Comparison of ENCODE assay signal across 32 mouse cellular contexts in the genomic region with DNA sequence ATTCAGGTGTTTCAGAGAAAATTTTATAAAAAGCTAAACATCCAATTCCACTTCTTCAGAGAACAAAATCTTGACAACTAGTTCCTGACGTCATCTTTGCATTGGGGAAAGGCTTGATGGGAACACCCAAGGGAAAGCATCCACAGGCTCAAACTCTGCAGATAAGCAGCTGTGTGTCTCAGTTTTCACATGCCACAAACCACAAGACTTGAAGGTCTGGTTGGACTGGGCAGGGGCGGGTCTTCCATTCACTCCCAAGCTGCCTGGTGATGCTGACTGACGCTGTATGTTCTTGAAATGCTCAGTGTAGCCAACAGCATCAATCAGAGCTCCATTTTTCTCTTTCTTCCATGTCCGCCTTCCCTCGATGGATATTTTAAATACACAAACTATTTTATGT. TPM values are rescaled to one million over a fixed set of nuclear protein-coding genes. Genes with fewer than 3 reads are reported as not detected.
DNase-seq lines count a peak whose midpoint lies in the region; ATAC-seq and TF ChIP-seq lines count a peak whose summit lies in the region.
"Had no signal": no experiment of that assay in that cellular context is flagged by ENCODE, and none has a peak within 500 bp of the region (broad histone marks: within the 10 kb centered on the region; RNA-seq: fewer than 3 reads in every experiment).

No protein-coding gene starts in this region.

- H3K9ac ChIP-seq in lung, embryonic 14.5 days, result no peak overlapping the region
- H3K9ac ChIP-seq: forebrain, embryonic 15.5 days; heart, embryonic 15.5 days; hindbrain, embryonic 12.5 days; intestine, embryonic 15.5 days; liver, embryonic 12.5 days; liver, postnatal 0 days; midbrain, embryonic 12.5 days; neural tube, embryonic 12.5 days had no signal

- H3K27ac ChIP-seq in lung, embryonic 14.5 days (ENCODE audit: low read depth), result no peak overlapping the region
- H3K27ac ChIP-seq: forebrain, embryonic 10.5 days; forebrain, embryonic 15.5 days; heart, embryonic 15.5 days; hindbrain, embryonic 12.5 days; hindbrain, postnatal 0 days; intestine, embryonic 15.5 days; liver, embryonic 12.5 days; midbrain, embryonic 12.5 days; neural tube, embryonic 12.5 days had no signal

- no peak overlapping the region for H3K4me3 ChIP-seq in lung, embryonic 14.5 days (ENCODE audit: low read depth, low read length)
- H3K4me3 ChIP-seq: forebrain, embryonic 10.5 days; forebrain, embryonic 15.5 days; heart, embryonic 15.5 days; hindbrain, embryonic 12.5 days; intestine, embryonic 15.5 days; liver, embryonic 12.5 days; midbrain, embryonic 12.5 days; myocyte; neural tube, embryonic 12.5 days had no signal

- ATAC-seq in lung, embryonic 14.5 days (ENCODE audit: insufficient read depth), result no peak; the same call in 1 of the 2 replicates
- ATAC-seq in megakaryocyte progenitor cell, adult 5-6 weeks (replicated peaks; ENCODE audit: poor library complexity), result peak; percentile 95
- ATAC-seq: forebrain, embryonic 15.5 days; hindbrain, postnatal 0 days; intestine, embryonic 15.5 days; liver, embryonic 12.5 days; liver, postnatal 0 days had no signal

- no peaks in the 10 kb centered on the region for H3K27me3 ChIP-seq in lung, embryonic 14.5 days (ENCODE audit: insufficient read depth, low read length)
- H3K27me3 ChIP-seq: forebrain, embryonic 15.5 days; heart, embryonic 15.5 days; hindbrain, embryonic 12.5 days; intestine, embryonic 15.5 days; liver, embryonic 12.5 days; midbrain, embryonic 12.5 days; neural tube, embryonic 12.5 days had no signal

- WGBS in lung, embryonic 14.5 days, result 35% methylated on average over 5 of the region's 5 CpGs

- TF ChIP-seq CTCF in lung, embryonic 14.5 days (IDR thresholded peaks at IDR 0.05; ENCODE audit: low read depth), result no peak

- no peak overlapping the region for H3K4me2 ChIP-seq in lung, embryonic 14.5 days
- H3K4me2 ChIP-seq: forebrain, embryonic 15.5 days; heart, embryonic 15.5 days; hindbrain, embryonic 12.5 days; intestine, embryonic 15.5 days; liver, embryonic 12.5 days; midbrain, embryonic 12.5 days; neural tube, embryonic 12.5 days had no signal

- H3K9me3 ChIP-seq in lung, embryonic 14.5 days (ENCODE audit: low read depth, low read length), result no peaks in the 10 kb centered on the region
- H3K9me3 ChIP-seq: forebrain, embryonic 10.5 days; forebrain, embryonic 15.5 days; heart, embryonic 15.5 days; hindbrain, embryonic 12.5 days; intestine, embryonic 15.5 days; liver, embryonic 12.5 days; midbrain, embryonic 12.5 days; neural tube, embryonic 12.5 days had no signal

- no peaks in the 10 kb centered on the region for H3K36me3 ChIP-seq in lung, embryonic 14.5 days (ENCODE audit: insufficient read depth)
- H3K36me3 ChIP-seq: forebrain, embryonic 10.5 days; forebrain, embryonic 15.5 days; heart, embryonic 15.5 days; hindbrain, embryonic 12.5 days; intestine, embryonic 15.5 days; liver, embryonic 12.5 days; midbrain, embryonic 12.5 days; neural tube, embryonic 12.5 days had no signal

- DNase-seq in lung, embryonic 14.5 days, result peak; percentile 7
- no peak for DNase-seq in lung, postnatal 25 days (ENCODE audit: low spot score)
- DNase-seq in c-Kit-positive CD71-negative TER-119-negative erythroid progenitor cells, embryonic 14.5 days (ENCODE audit: low read depth), result peak; percentile 13
- DNase-seq in gastrocnemius, adult 8-10 months (ENCODE audit: low spot score in 2 of 2), result no peak
- no peak for DNase-seq in testis, postnatal 10 days (ENCODE audit: low spot score)
- no peak for DNase-seq in right cerebral cortex, adult 18-20 months
- DNase-seq: adrenal gland, postnatal 10 days; cerebellum, adult 11 months; cerebellum, postnatal 10 days; gastrocnemius, postnatal 10 days; kidney, adult 2 months; kidney, postnatal 36 days; layer of hippocampus, postnatal 36 days; left cerebral cortex, postnatal 4 days; liver, postnatal 0 days; lung, postnatal 14 days; right cerebral cortex, postnatal 14 days; thymus, adult 18-20 months; thymus, postnatal 25 days had no signal

- H3K4me1 ChIP-seq in lung, embryonic 14.5 days (ENCODE audit: insufficient read depth), result no peaks in the 10 kb centered on the region
- H3K4me1 ChIP-seq: forebrain, embryonic 10.5 days; forebrain, embryonic 15.5 days; heart, embryonic 15.5 days; hindbrain, embryonic 12.5 days; liver, embryonic 12.5 days; midbrain, embryonic 12.5 days; neural tube, embryonic 12.5 days had no signal

RNA-seq across cellular contexts. Expression of gene 5730522E02Rik, which starts 49.2 kb away (rescaled TPM):
- polyA plus RNA-seq in lung, embryonic 14.5 days (2014; fragmentation: Nextera tagmentation; extraction: Ambion mirVana), result 2.7 and 2.9 TPM in 2 replicates
- 0.17 and 0.37 TPM in 2 replicates for total RNA-seq in megakaryocyte progenitor cell, adult 5-6 weeks (2015)
- 0.17 and 0.47 TPM in 2 replicates for total RNA-seq in megakaryocyte progenitor cell, adult 5-6 weeks (2017)
- total RNA-seq in gastrocnemius, adult 8-10 months (2022), result not detected
- total RNA-seq: gastrocnemius, postnatal 10 days; heart, postnatal 25 days had no signal
- polyA plus RNA-seq: myocyte; small intestine, adult 2 months had no signal

Comparison
In these comparisons a context has a peak if more than half of its experiments do, and no peak if none do; other contexts are left out.
1. DNase-seq: peak in lung, embryonic 14.5 days (single experiment) and c-Kit-positive CD71-negative TER-119-negative erythroid progenitor cells, embryonic 14.5 days (single experiment); none in lung, postnatal 25 days (single experiment), gastrocnemius, adult 8-10 months (0 of 2), testis, postnatal 10 days (single experiment) and right cerebral cortex, adult 18-20 months (single experiment).